Mouse (Mus musculus): ENCODE data around the gene Psenen.

Gene Psenen
- long read RNA-seq, experiment 1, transcript Psenen-201 (4 exons, 708 nt): major isoform, 103 of 140 reads
- long read RNA-seq, experiment 1, transcript Psenen-203 (3 exons, 669 nt): minor isoform, 31 of 140 reads
- long read RNA-seq, experiment 1, partial matches to known transcripts: 2 of 140 reads
- long read RNA-seq, experiment 1, other reads (novel, unspliced or antisense): 2 of 140 reads
- long read RNA-seq, experiment 2, transcript Psenen-201 (4 exons, 708 nt): major isoform, 99 of 135 reads
- long read RNA-seq, experiment 2, transcript Psenen-203 (3 exons, 669 nt): minor isoform, 27 of 135 reads
- long read RNA-seq, experiment 2, partial matches to known transcripts: 3 of 135 reads
- long read RNA-seq, experiment 2, other reads (novel, unspliced or antisense): 6 of 135 reads

DNA sequence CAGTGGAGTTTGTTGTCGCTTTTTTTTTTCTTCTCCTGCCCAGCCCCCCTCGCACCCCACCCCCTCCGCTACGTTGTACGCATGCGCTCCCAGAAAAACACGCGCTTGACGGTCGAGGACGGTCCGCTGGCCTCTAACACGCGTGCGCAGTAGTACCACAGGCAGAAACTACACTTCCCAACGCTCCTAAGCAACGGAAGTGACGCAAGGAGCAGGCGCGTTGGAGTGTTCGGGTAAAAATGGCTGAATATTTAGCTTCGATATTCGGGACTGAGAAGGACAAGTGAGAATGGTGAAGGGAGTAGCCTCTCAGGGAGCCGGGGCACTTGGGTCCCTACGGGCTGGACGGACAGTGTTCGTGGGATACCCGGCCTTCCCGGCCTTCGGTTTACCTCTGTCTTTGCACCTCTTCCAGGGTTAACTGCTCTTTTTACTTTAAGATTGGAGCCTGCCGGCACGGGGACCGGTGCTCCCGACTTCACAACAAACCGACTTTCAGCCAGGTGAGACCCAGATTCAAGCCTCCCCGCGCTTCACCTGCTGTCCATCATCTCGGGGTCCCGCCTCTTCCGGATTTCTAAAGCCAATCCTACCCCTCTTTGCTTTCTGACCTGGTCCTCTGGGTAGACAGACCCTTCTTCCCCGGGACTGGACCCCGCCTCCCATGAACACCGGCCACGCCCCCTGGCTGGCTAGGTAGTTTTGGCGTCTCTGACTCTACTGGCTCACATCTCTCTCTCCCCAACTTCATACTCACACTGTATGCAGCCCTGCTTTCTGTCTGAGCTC is at the start of gene Psenen, which contains the start of the genes U2af1l4 and Gm49396:
Gene Psenen, minus strand, starts transcription at position 511 of the 789 bp plus-strand sequence.
Gene U2af1l4, plus strand, starts transcription at position 185 of the 789 bp plus-strand sequence.
Gene Gm49396, plus strand, starts transcription at position 228 of the 789 bp plus-strand sequence.
- intact Hi-C loops (cut with DNase I): no loop called here

DNA sequence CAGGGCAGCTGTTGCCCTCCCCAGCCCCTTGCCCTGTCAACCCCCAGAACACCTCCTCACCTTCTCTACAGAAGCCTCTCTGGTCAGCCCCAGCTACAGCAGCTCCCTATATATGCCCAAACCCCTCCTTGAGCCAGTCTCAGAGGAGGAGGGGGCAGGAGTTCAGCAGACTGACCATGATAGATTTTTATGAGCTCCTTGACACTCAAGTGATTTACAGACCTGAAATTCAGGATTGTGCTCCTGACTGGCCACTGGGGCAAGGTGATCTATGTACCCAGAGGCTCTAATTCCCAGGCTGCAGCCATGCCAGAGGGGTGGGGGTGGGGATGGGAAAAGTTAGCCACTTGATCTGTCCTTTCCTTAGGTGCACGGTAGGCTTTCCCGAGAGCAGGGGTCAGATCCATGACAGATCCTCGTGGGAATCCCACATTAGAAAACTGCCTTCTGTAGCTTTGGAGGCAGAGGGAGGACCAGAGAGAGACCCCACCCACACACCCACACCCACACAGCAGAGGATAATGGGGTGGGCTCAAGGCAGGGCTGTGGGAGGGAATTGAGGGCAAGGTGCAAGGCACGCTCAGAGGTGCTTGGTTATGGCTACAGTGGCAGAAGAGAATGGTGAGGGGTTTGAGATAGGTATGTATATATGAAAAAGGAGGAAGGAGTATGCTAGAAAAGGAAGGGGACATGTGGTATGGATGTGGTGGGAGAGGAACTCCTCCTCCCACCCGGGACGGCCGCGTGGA is 49.4 kb upstream of the Psenen start, which contains the start of gene Upk1a:
Gene Upk1a, minus strand, starts transcription at position 194 of the 749 bp plus-strand sequence.
- intact Hi-C loops (cut with DNase I): loop anchor here (2.0 kb wide), 1 partner anchor 24 kb away; the partner anchor contains the start of gene Kmt2b

- intact Hi-C loops (cut with DNase I): no loop called here
Measured at GRCm38 (mm10) chr7:30610043-30610442, 46.6 kb upstream of the Psenen start.

DNA sequence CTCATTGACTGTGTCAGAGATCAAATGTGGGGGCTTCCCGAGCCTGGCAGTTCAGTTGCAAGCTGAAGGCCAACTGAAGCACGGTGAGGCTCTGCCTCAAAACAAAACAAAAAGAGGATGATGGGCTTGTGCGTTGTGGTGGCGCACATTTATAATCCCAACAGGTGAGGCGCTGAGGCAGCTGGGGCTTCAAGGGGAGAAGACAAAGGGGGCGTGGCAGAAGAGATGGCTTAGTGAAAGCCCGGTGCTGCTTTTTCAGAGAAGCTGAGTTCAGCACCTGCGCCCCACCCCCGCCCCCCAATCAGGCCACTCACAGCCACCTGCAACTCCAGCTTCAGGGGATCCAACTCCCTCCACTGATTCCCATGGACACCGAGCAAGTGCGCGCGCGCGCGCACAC is 45.0 kb upstream of the Psenen start:
- intact Hi-C loops (cut with DNase I): no loop called here

DNA sequence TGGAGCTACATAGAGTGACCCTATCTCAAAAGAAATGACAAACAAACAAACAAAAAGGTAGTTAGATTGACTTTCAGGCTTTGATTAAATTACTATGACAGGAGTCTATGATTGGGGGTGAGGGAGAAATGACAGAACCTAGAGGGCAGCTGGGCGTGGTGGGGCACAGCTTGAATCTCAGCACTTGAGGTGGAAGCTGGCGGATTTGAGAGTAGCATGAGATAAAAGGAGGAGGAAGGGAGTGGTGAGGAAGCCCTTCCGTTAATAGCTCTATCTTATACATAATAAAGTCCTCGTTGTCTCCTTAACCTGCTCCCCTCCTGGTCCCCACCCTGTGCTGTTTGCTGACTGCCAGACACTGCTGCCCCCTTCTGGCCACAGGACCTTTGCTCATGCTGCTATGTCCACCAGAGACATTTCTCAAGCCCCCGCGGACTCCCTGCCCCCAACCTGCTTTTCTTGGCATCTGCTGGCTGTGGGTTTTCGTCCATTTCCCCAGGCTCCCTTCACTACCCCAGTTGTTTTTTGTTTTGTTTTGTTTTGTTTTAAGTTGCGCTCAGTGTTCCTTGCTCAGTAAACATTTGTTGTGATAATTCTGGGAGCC is 44.4 kb upstream of the Psenen start:
- intact Hi-C loops (cut with DNase I): no loop called here

DNA sequence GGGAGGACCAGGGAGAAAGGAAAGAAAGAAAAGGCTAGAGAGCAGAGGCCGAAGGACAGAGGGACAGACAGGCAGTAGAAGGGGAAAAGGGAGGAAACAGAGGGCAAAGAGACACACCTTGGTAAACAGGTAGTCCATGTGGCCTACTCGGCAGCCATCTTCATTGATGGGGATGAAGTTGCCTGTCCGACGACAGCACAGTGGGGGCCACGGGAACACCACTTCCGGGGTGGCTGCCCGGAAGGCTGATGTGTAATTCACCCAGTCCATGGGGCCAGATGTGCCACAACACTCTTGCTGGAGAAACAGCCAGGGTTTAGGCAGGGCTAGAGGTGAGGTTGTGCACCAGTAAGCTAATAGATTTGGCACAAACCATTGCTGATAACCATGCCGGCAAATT is 41.5 kb upstream of the Psenen start:
- intact Hi-C loops (cut with DNase I): no loop called here

DNA sequence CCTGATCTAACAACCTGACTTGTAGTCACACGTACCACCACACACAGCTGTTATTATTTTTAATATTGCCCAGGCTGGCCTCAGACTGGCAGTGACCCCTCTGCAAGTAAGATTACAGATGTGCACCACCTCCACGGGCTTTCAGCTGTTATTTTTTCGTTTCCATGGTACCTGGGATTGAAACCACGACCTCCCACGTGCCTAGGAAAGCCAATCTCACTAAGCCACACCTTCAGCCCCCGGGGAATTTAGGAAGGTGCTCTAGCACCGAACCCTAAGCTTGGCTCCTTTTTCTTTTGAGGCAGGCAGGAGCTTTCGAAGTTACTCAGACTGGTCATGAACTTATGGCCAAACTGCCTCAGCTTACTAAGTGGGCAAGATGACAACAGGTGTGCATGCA is 41.0 kb upstream of the Psenen start:
- intact Hi-C loops (cut with DNase I): no loop called here

- intact Hi-C loops (cut with DNase I): no loop called here
Measured at GRCm38 (mm10) chr7:30602583-30602982, 39.2 kb upstream of the Psenen start.

GRCm38 (mm10) chr7:30600651-30601050 is 37.2 kb upstream of the Psenen start:
- intact Hi-C loops (cut with DNase I): no loop called here

- intact Hi-C loops (cut with DNase I): no loop called here
Measured at GRCm38 (mm10) chr7:30599933-30600353, 36.5 kb upstream of the Psenen start.

DNA sequence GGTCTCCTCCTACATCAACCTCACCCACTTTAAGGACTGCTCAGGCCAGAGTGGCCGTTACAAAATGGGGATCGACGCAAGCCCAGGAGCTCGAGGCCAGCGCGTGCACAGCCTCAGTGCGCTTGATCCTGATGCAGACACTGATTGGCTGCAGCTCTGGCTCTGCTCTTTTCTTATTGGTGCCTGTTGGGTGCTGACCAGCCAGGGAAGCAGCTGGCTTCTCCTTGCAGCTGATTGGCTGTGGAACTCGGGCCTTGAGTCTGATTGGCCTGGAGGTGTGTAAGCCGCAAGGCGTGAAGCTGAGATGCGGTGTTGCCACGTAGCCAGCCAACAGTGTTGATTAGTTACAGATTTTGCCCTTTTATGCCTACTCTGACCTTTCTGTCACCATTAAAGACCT is 35.4 kb upstream of the Psenen start, which contains the start of gene Zbtb32:
Gene Zbtb32, minus strand, starts transcription at position 124 of the 400 bp plus-strand sequence.
- intact Hi-C loops (cut with DNase I): no loop called here

DNA sequence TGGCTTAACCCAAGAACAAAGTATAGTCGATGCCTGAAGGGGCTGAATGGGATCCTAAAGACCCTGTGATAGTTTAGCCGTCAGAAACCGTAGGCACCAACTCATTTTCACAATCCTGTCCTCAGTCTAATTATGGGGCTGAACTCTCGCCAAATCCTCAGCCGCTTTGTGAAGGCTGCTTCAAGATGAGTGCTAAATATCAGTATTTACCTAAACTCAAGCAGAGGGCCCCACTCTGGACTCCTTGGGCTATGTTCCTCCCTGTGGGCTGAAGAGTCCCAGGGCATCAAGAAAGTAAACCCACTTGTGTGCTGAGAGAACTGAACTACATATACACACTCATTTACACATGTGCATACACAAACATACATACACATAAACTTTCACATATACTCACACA is 33.4 kb upstream of the Psenen start:
- intact Hi-C loops (cut with DNase I): no loop called here

GRCm38 (mm10) chr7:30596093-30596492 is 32.7 kb upstream of the Psenen start:
- intact Hi-C loops (cut with DNase I): no loop called here

DNA sequence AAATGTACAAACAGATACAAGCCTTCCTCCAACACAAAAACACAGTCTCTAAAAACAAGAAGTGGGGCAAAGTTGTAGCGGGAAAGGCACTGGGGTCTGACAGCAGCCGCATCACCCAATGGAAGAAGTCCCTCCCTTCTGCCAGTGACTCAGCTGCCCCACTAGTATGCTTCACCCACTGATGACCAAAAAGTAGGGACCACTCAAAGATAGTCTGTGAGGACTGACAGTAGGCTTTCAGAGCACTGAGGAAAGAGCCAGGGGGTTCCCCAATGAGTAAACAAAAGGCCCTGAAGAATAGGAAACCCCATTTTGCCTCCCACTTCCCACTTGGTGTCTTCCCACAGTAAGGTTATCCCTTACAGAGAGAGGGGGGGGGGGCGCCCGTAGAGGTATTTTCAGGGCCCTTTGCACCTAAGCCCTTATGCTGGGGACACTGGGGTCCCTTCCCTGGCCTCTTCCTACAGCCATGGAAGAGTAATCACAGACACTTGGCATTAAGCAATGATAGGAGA is 31.1 kb upstream of the Psenen start:
- intact Hi-C loops (cut with DNase I): no loop called here

- intact Hi-C loops (cut with DNase I): no loop called here
Measured at GRCm38 (mm10) chr7:30593579-30594509, 30.4 kb upstream of the Psenen start.

- intact Hi-C loops (cut with DNase I): no loop called here
Measured at GRCm38 (mm10) chr7:30592772-30593423, 29.5 kb upstream of the Psenen start.

DNA sequence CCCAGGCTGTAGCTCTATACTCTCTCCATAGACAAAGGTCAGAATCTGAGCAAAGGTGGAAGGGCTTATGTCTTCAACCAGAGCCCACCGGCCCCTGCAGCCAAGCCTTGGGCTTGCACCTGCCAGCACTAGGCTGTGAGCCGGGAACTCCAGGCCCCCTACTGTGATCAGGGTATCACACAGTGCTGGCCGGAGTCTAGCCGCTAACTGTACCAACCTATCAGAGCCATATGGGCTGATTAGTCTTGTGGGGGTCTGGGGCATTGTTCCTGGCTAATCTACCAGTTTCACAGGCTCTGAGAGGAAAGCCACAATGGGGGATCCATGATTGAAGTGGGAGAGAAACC is 28.2 kb upstream of the Psenen start:
- intact Hi-C loops (cut with DNase I): no loop called here

DNA sequence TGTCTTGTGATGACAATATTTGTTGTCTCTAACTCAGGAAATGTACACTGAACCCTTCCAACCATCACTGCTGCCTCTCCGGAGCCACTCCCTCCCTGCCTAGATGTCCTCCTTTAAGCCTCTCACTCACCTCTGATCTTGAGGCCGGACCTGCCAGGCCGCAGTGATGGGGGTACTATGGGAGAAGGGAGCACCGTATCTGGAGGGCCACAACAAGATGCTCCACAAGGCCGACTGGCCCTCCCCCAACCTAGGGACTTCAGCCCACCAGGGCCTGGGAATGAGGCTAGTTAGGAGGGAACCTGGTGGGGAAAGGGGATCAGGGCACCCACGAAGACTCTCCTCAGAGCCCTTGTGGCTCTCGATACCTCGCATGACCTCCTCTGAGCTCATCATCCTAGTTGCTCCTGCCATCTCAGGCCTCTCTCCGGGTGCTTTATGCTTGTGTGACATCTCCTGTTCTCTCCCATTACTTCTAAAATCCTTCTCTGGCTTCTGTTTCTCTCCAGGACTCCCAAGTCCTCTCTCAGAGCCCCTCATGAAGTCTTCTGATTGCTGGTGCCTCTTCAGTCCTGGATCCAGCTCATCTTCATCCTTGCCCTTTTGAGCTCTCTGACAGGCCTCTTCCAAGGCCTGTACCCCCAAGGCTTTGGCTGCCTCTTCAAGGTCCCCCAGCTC is 27.6 kb upstream of the Psenen start:
- intact Hi-C loops (cut with DNase I): no loop called here
